In genomic region chr5:20940696-20941095, GRCm38 (mm10) we compare ENCODE assay signal across 11 mouse cellular contexts. TPM values are rescaled to one million over a fixed set of nuclear protein-coding genes. Genes with fewer than 3 reads are reported as not detected.
DNase-seq lines count a peak whose midpoint lies in the region; ATAC-seq lines count a peak whose summit lies in the region.
"Had no signal": no experiment of that assay in that cellular context is flagged by ENCODE, and none has a peak within 500 bp of the region (broad histone marks: within the 10 kb centered on the region; RNA-seq: fewer than 3 reads in every experiment).

No protein-coding gene starts in this region.

- ATAC-seq in hindbrain, embryonic 15.5 days (ENCODE audit: low FRiP score, low read depth), result peak; percentile 17; the same call in 1 of the 2 replicates
- no peak for ATAC-seq in hindbrain, embryonic 13.5 days (ENCODE audit: low FRiP score)
- ATAC-seq in liver, embryonic 12.5 days, result peak; percentile 40
- ATAC-seq: forebrain, postnatal 0 days had no signal

- peaks cover 3% of the 10 kb centered on the region; the same call in 1 of the 2 replicates for H3K4me1 ChIP-seq in hindbrain, embryonic 15.5 days (replicated peaks)
- peaks cover 25% of the 10 kb centered on the region for H3K4me1 ChIP-seq in hindbrain, embryonic 13.5 days (replicated peaks)
- H3K4me1 ChIP-seq in liver, embryonic 12.5 days, result peaks cover 91% of the 10 kb centered on the region

- H3K9ac ChIP-seq in hindbrain, embryonic 15.5 days, result no peak overlapping the region
- no peak overlapping the region for H3K9ac ChIP-seq in hindbrain, embryonic 13.5 days
- H3K9ac ChIP-seq in liver, embryonic 12.5 days, result peak overlapping the region; percentile 60
- H3K9ac ChIP-seq: forebrain, postnatal 0 days; limb, embryonic 13.5 days had no signal

- H3K36me3 ChIP-seq in hindbrain, embryonic 15.5 days, result no peaks in the 10 kb centered on the region
- no peaks in the 10 kb centered on the region for H3K36me3 ChIP-seq in hindbrain, embryonic 13.5 days
- H3K36me3 ChIP-seq in liver, embryonic 12.5 days, result peaks cover 6% of the 10 kb centered on the region

- H3K4me2 ChIP-seq in hindbrain, embryonic 15.5 days, result no peak overlapping the region
- no peak overlapping the region for H3K4me2 ChIP-seq in hindbrain, embryonic 13.5 days
- H3K4me2 ChIP-seq in liver, embryonic 12.5 days, result peak overlapping the region; percentile 48
- H3K4me2 ChIP-seq: limb, embryonic 13.5 days had no signal

- WGBS in hindbrain, embryonic 15.5 days, result 74% methylated on average over 4 of the region's 4 CpGs
- WGBS in hindbrain, embryonic 13.5 days, result 69% methylated on average over 4 of the region's 4 CpGs
- 39% methylated on average over 4 of the region's 4 CpGs for WGBS in liver, embryonic 12.5 days (ENCODE audit: insufficient replicate concordance)

- no peaks in the 10 kb centered on the region for H3K9me3 ChIP-seq in hindbrain, embryonic 15.5 days
- H3K9me3 ChIP-seq in hindbrain, embryonic 13.5 days, result no peaks in the 10 kb centered on the region
- no peaks in the 10 kb centered on the region for H3K9me3 ChIP-seq in liver, embryonic 12.5 days (replicated peaks)
- H3K9me3 ChIP-seq: limb, embryonic 13.5 days had no signal

- DNase-seq in cerebellum, adult 11 months, result peak; percentile 27
- no peak for DNase-seq in cerebellum, postnatal 4 days (ENCODE audit: low spot score in 2 of 2)
- peak; percentile 23 to 45 for DNase-seq in cerebellum, adult 18-20 months
- no peak for DNase-seq in adrenal gland, adult (ENCODE audit: inconsistent age in 2 of 2, low spot score in 1 of 2)
- no peak for DNase-seq in ovary, postnatal 10 days (ENCODE audit: low spot score)
- DNase-seq: forebrain, postnatal 0 days; right cerebral cortex, postnatal 25 days had no signal

- H3K27me3 ChIP-seq in hindbrain, embryonic 15.5 days, result no peaks in the 10 kb centered on the region
- H3K27me3 ChIP-seq in hindbrain, embryonic 13.5 days, result no peaks in the 10 kb centered on the region
- H3K27me3 ChIP-seq in liver, embryonic 12.5 days (replicated peaks), result no peaks in the 10 kb centered on the region
- H3K27me3 ChIP-seq: limb, embryonic 13.5 days had no signal

- no peak overlapping the region for H3K4me3 ChIP-seq in hindbrain, embryonic 15.5 days
- no peak overlapping the region for H3K4me3 ChIP-seq in hindbrain, embryonic 13.5 days
- no peak overlapping the region for H3K4me3 ChIP-seq in liver, embryonic 12.5 days
- H3K4me3 ChIP-seq: limb, embryonic 13.5 days had no signal

- H3K27ac ChIP-seq in hindbrain, embryonic 15.5 days (replicated peaks), result no peak overlapping the region
- no peak overlapping the region for H3K27ac ChIP-seq in hindbrain, embryonic 13.5 days
- peak overlapping the region; percentile 83 for H3K27ac ChIP-seq in liver, embryonic 12.5 days
- H3K27ac ChIP-seq: limb, embryonic 13.5 days had no signal

RNA-seq across cellular contexts. Expression of gene Rsbn1l, which starts 15.5 kb away (rescaled TPM):
- polyA plus RNA-seq in hindbrain, embryonic 15.5 days (2015; fragmentation: Nextera tagmentation; extraction: Ambion mirVana), result 3.4 and 4.1 TPM in 2 replicates
- 4.8 and 5.3 TPM in 2 replicates for polyA plus RNA-seq in hindbrain, embryonic 13.5 days (2015; fragmentation: Nextera tagmentation; extraction: Ambion mirVana)
- 6.4 and 6.6 TPM in 2 replicates for polyA plus RNA-seq in liver, embryonic 12.5 days (2016; fragmentation: Nextera tagmentation; extraction: Ambion mirVana)

RNA-seq across cellular contexts. Expression of gene Tmem60, which starts 58.7 kb away (rescaled TPM):
- 64.5 and 65.7 TPM in 2 replicates for polyA plus RNA-seq in hindbrain, embryonic 15.5 days (2015; fragmentation: Nextera tagmentation; extraction: Ambion mirVana)
- polyA plus RNA-seq in hindbrain, embryonic 13.5 days (2015; fragmentation: Nextera tagmentation; extraction: Ambion mirVana), result 68.2 and 68.8 TPM in 2 replicates
- polyA plus RNA-seq in liver, embryonic 12.5 days (2016; fragmentation: Nextera tagmentation; extraction: Ambion mirVana), result 38.2 and 42.6 TPM in 2 replicates

RNA-seq across cellular contexts. Expression of gene Phtf2, which starts 58.8 kb away (rescaled TPM):
- 23.9 and 26.2 TPM in 2 replicates for polyA plus RNA-seq in hindbrain, embryonic 15.5 days (2015; fragmentation: Nextera tagmentation; extraction: Ambion mirVana)
- 24.3 and 24.7 TPM in 2 replicates for polyA plus RNA-seq in hindbrain, embryonic 13.5 days (2015; fragmentation: Nextera tagmentation; extraction: Ambion mirVana)
- polyA plus RNA-seq in liver, embryonic 12.5 days (2016; fragmentation: Nextera tagmentation; extraction: Ambion mirVana), result 11.6 and 11.9 TPM in 2 replicates

Comparison
In these comparisons a context has a peak if more than half of its experiments do, and no peak if none do; other contexts are left out.
1. DNase-seq: peak in cerebellum, adult 11 months (single experiment) and cerebellum, adult 18-20 months (2 of 2); none in cerebellum, postnatal 4 days (0 of 2), adrenal gland, adult (0 of 2) and ovary, postnatal 10 days (single experiment).